Mouse (Mus musculus): ENCODE measurements at regions not wholly inside any gene's neighbourhood (a gene's known extent, or its start where the extent isn't known, plus 50 kb on each side); places are given as distances from the start of the nearest gene placed in this dataset.

GRCm38 (mm10) chr13:44559178-44559565 lies 170.1 kb upstream of the Jarid2 start:
- TF ChIP-seq CTCF (conservative IDR thresholded peaks at IDR 0.05; ENCODE audit: low read length) (no peak), POU5F1 (IDR thresholded peaks at IDR 0.05; ENCODE audit: borderline replicate concordance, low read length) (no peak), NANOG (IDR thresholded peaks at IDR 0.05; ENCODE audit: borderline replicate concordance, low read length) (no peak)

Measured in E14TG2a.4 (cell line).